Comparison of ENCODE assay signal across 16 mouse cellular contexts in the genomic region with DNA sequence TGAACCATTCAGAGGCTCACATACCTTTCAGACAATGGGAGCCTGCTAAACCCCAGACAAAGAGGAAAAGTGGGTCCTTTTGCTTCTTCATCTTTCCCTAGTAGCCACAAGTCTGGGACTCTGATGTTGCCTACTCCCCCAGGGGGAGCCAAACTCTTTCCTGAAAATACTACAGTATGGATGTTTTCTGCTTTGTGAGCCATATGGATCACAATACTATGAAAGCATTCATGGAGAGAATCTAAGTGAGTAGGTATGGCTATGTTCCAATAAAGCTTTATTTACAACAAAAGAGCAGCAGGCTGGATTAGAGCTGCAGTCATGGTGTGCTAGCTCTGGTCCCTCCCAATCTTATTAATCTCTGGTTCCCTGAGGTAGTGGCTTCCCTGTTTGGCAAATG.
DNase-seq lines count a peak whose midpoint lies in the region; ATAC-seq and TF ChIP-seq lines count a peak whose summit lies in the region.
"Had no signal": no experiment of that assay in that cellular context is flagged by ENCODE, and none has a peak within 500 bp of the region (broad histone marks: within the 10 kb centered on the region; RNA-seq: fewer than 3 reads in every experiment).

No protein-coding gene starts in this region.

- TF ChIP-seq EP300 in lung, postnatal 0 days (IDR thresholded peaks at IDR 0.05): no peak

- 0 out of 2 replicates have a peak, but pooled peaks have one; percentile 7 for TF ChIP-seq CTCF in kidney, adult 2 months (conservative IDR thresholded peaks at IDR 0.05; ENCODE audit: insufficient read depth, insufficient read length, low read depth, low read length)
- TF ChIP-seq CTCF in lung, postnatal 0 days (IDR thresholded peaks at IDR 0.05): peak; percentile 60

- ATAC-seq in kidney, embryonic 16.5 days (ENCODE audit: low FRiP score, low TSS enrichment): no peak
- no peak for ATAC-seq in lung, postnatal 0 days
- no peak for ATAC-seq in forebrain, embryonic 15.5 days (replicated peaks)
- ATAC-seq: midbrain, embryonic 15.5 days had no signal

- no peaks in the 10 kb centered on the region for H3K4me1 ChIP-seq in kidney, adult 2 months (ENCODE audit: control insufficient read depth, insufficient read depth, low read length)
- no peaks in the 10 kb centered on the region for H3K4me1 ChIP-seq in kidney, embryonic 16.5 days (ENCODE audit: insufficient read depth, low read length)
- no peaks in the 10 kb centered on the region for H3K4me1 ChIP-seq in lung, postnatal 0 days (ENCODE audit: insufficient read depth, low read depth, low read length)
- 0 out of 2 replicates have a peak, but pooled peaks cover 8% of the 10 kb centered on the region for H3K4me1 ChIP-seq in forebrain, embryonic 15.5 days
- H3K4me1 ChIP-seq: embryonic facial prominence, embryonic 13.5 days; heart, embryonic 13.5 days; midbrain, embryonic 15.5 days had no signal

- no peak overlapping the region for H3K9ac ChIP-seq in kidney, embryonic 16.5 days (replicated peaks; ENCODE audit: low read length)
- H3K9ac ChIP-seq in lung, postnatal 0 days (replicated peaks; ENCODE audit: low read depth): no peak overlapping the region
- H3K9ac ChIP-seq in forebrain, embryonic 15.5 days (replicated peaks): no peak overlapping the region
- H3K9ac ChIP-seq: embryonic facial prominence, embryonic 13.5 days; heart, embryonic 13.5 days; liver, embryonic 14.5 days; midbrain, embryonic 15.5 days had no signal

- H3K4me3 ChIP-seq in kidney, adult 2 months (ENCODE audit: insufficient read depth, low read depth, low read length): no peak overlapping the region
- no peak overlapping the region for H3K4me3 ChIP-seq in kidney, embryonic 16.5 days (ENCODE audit: low read length)
- no peak overlapping the region for H3K4me3 ChIP-seq in lung, postnatal 0 days (ENCODE audit: low read depth, low read length)
- H3K4me3 ChIP-seq in forebrain, embryonic 15.5 days: no peak overlapping the region
- H3K4me3 ChIP-seq: embryonic facial prominence, embryonic 13.5 days; heart, embryonic 13.5 days; midbrain, embryonic 15.5 days had no signal

- DNase-seq in adrenal gland, postnatal 14 days: peak; percentile 22
- DNase-seq in adrenal gland, adult 18-20 months (ENCODE audit: low spot score in 2 of 2): no peak
- peak; percentile 12 for DNase-seq in kidney, adult 2 months
- DNase-seq in lung, postnatal 0 days (ENCODE audit: low spot score): peak; percentile 32
- DNase-seq in lung, adult 18-20 months: no peak
- no peak for DNase-seq in layer of hippocampus, adult 8-10 months (ENCODE audit: low spot score in 2 of 2)
- DNase-seq: adrenal gland, adult 8-10 months; cerebellum, adult 11-12 months; right cerebral cortex, postnatal 4 days had no signal

- H3K27me3 ChIP-seq in kidney, adult 2 months (replicated peaks; ENCODE audit: control insufficient read depth, insufficient read depth, low read length): no peaks in the 10 kb centered on the region
- H3K27me3 ChIP-seq in kidney, embryonic 16.5 days (ENCODE audit: insufficient read depth, low read length): no peaks in the 10 kb centered on the region
- H3K27me3 ChIP-seq in lung, postnatal 0 days (replicated peaks; ENCODE audit: insufficient read depth, low read length): no peaks in the 10 kb centered on the region
- no peaks in the 10 kb centered on the region for H3K27me3 ChIP-seq in forebrain, embryonic 15.5 days
- H3K27me3 ChIP-seq: embryonic facial prominence, embryonic 13.5 days; heart, embryonic 13.5 days; midbrain, embryonic 15.5 days had no signal

- no peaks in the 10 kb centered on the region for H3K9me3 ChIP-seq in kidney, embryonic 16.5 days (ENCODE audit: low read length)
- H3K9me3 ChIP-seq in lung, postnatal 0 days (ENCODE audit: low read length): no peaks in the 10 kb centered on the region
- H3K9me3 ChIP-seq in forebrain, embryonic 15.5 days: no peaks in the 10 kb centered on the region
- H3K9me3 ChIP-seq: embryonic facial prominence, embryonic 13.5 days; heart, embryonic 13.5 days; midbrain, embryonic 15.5 days had no signal

- TF ChIP-seq POLR2A in kidney, adult 2 months (IDR thresholded peaks at IDR 0.05; ENCODE audit: low read depth, low read length): no peak

- no peak overlapping the region for H3K4me2 ChIP-seq in kidney, embryonic 16.5 days (replicated peaks; ENCODE audit: low read depth, low read length)
- H3K4me2 ChIP-seq in lung, postnatal 0 days (replicated peaks; ENCODE audit: low read depth, low read length): no peak overlapping the region
- H3K4me2 ChIP-seq in forebrain, embryonic 15.5 days (replicated peaks): no peak overlapping the region
- H3K4me2 ChIP-seq: embryonic facial prominence, embryonic 13.5 days; heart, embryonic 13.5 days; midbrain, embryonic 15.5 days had no signal

- no peaks in the 10 kb centered on the region for H3K36me3 ChIP-seq in kidney, adult 2 months (ENCODE audit: control insufficient read depth, insufficient read depth, low read length)
- H3K36me3 ChIP-seq in kidney, embryonic 16.5 days (ENCODE audit: insufficient read depth, low read length): no peaks in the 10 kb centered on the region
- H3K36me3 ChIP-seq in lung, postnatal 0 days (ENCODE audit: insufficient read depth, low read length): no peaks in the 10 kb centered on the region
- H3K36me3 ChIP-seq in forebrain, embryonic 15.5 days: no peaks in the 10 kb centered on the region
- H3K36me3 ChIP-seq: embryonic facial prominence, embryonic 13.5 days; G1E; heart, embryonic 13.5 days; midbrain, embryonic 15.5 days had no signal

- no peak overlapping the region for H3K27ac ChIP-seq in kidney, adult 2 months (ENCODE audit: insufficient read depth, low read depth, low read length)
- H3K27ac ChIP-seq in kidney, embryonic 16.5 days (ENCODE audit: low read length): no peak overlapping the region
- no peak overlapping the region for H3K27ac ChIP-seq in lung, postnatal 0 days (ENCODE audit: low read length)
- peak overlapping the region; percentile 17 for H3K27ac ChIP-seq in forebrain, embryonic 15.5 days (replicated peaks)
- H3K27ac ChIP-seq: embryonic facial prominence, embryonic 13.5 days; heart, embryonic 13.5 days; liver, embryonic 14.5 days; midbrain, embryonic 15.5 days had no signal

Comparison
In these comparisons a context has a peak if more than half of its experiments do, and no peak if none do; other contexts are left out.
1. DNase-seq: peak in adrenal gland, postnatal 14 days (single experiment), kidney, adult 2 months (single experiment) and lung, postnatal 0 days (single experiment); none in adrenal gland, adult 18-20 months (0 of 2), lung, adult 18-20 months (0 of 2) and layer of hippocampus, adult 8-10 months (0 of 2).